Mouse (Mus musculus) kidney, embryonic 15.5 days (tissue): ENCODE results near the gene Mylk4. TPM values are rescaled to one million over a fixed set of nuclear protein-coding genes. Genes with fewer than 3 reads are reported as not detected.

Source experiments
- ATAC-seq: fragments of 200-750 bp; cut with Nextera tagmentation; replicated peaks from 2 replicates; pipeline ENCODE4 v1.8.0; 2017; ENCODE audit warnings: moderate TSS enrichment; ENCODE audit not compliant: low FRiP score
- H3K27ac ChIP-seq: fragments of 300-500 bp; sonication (generic); 2 replicates; pipeline ENCODE4 v1.5.1; 2015; ENCODE audit warnings: mild to moderate bottlenecking, inconsistent platforms
- H3K27me3 ChIP-seq: fragments of 300-500 bp; sonication (generic); 2 replicates; pipeline ENCODE4 v1.6.1; 2015; ENCODE audit warnings: inconsistent platforms
- H3K36me3 ChIP-seq: fragments of 300-500 bp; sonication (generic); 2 replicates; pipeline ENCODE4 v1.6.1; 2015; ENCODE audit warnings: inconsistent platforms
- H3K4me1 ChIP-seq: fragments of 300-500 bp; sonication (generic); 2 replicates; pipeline ENCODE4 v1.6.1; 2015; ENCODE audit warnings: inconsistent platforms
- H3K4me2 ChIP-seq: fragments of 300-500 bp; sonication (generic); 2 replicates; pipeline ENCODE4 v1.6.1; 2015; ENCODE audit warnings: moderate library complexity, mild to moderate bottlenecking, inconsistent platforms
- H3K4me3 ChIP-seq: fragments of 300-500 bp; sonication (generic); replicated peaks from 2 replicates; pipeline ENCODE4 v1.5.1; 2015; ENCODE audit warnings: mild to moderate bottlenecking, inconsistent platforms
- H3K9ac ChIP-seq: fragments of 300-500 bp; sonication (generic); 2 replicates; pipeline ENCODE4 v1.6.1; 2015; ENCODE audit warnings: mild to moderate bottlenecking, inconsistent platforms
- H3K9me3 ChIP-seq: fragments of 300-500 bp; sonication (generic); replicated peaks from 2 replicates; pipeline ENCODE4 v1.6.1; 2016; ENCODE audit warnings: inconsistent platforms
- WGBS: fragments of 180-500 bp; shearing (Covaris S2); methylation state at CpG from one replicate; pipeline ENCODE4 v1.1.7; 2015; ENCODE audit warnings: mixed read lengths; 5-methylcytosine and 5-hydroxymethylcytosine counted together
- polyA plus RNA-seq: library from polyadenylated mRNA; unstranded; fragments of >200 nt; fragmentation: Nextera tagmentation; extraction: Ambion mirVana; gene quantifications from 2 replicates; pipeline ENCODE4 v1.2.1, GENCODE M21; 2015

Gene Mylk4
- polyA plus RNA-seq, 1 experiment from 2014 or later: 0.64 TPM

GRCm38 (mm10) chr13:32787584-32787983 is 3.8 kb upstream of the Mylk4 start:
- no peak for ATAC-seq

DNA sequence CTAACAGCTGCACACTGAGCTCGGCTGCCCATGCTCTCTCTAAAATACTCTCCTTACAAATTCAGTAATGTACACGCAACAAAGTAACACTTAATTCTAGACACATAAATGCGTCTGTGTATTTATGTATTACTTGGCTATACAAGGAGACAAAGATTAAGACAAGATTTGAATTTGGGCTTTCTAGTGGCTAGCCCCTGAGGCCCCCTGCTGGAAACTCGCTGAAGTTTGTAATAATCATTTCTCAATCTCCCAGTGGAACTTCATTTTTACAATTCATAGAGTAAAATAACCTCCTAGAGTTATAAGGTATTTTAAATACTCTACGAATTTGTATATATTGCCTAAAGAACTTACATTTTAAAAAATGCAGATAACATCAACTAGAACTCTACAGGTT is 699 bp downstream of the Mylk4 start:
- no peak for ATAC-seq
- Histone ChIP-seq H3K9me3 (no peaks in the 10 kb centered on the region), H3K27me3 (no peaks in the 10 kb centered on the region), H3K4me1 (no peaks in the 10 kb centered on the region), H3K36me3 (no peaks in the 10 kb centered on the region), H3K9ac (no peak overlapping the region), H3K4me3 (no peak overlapping the region), H3K4me2 (no peak overlapping the region), H3K27ac (no peak overlapping the region)
- 62% methylated on average over 5 of the region's 5 CpGs for WGBS

More at GRCm38 (mm10) chr13:32787584-32787983, 3.8 kb upstream of the Mylk4 start:
- Histone ChIP-seq H3K9me3 (no peaks in the 10 kb centered on the region), H3K36me3 (no peaks in the 10 kb centered on the region), H3K9ac (no peak overlapping the region), H3K27ac (no peak overlapping the region), H3K4me1 (no peaks in the 10 kb centered on the region), H3K27me3 (no peaks in the 10 kb centered on the region), H3K4me2 (no peak overlapping the region), H3K4me3 (no peak overlapping the region)
- WGBS: 67% methylated on average over 2 of the region's 2 CpGs

DNA sequence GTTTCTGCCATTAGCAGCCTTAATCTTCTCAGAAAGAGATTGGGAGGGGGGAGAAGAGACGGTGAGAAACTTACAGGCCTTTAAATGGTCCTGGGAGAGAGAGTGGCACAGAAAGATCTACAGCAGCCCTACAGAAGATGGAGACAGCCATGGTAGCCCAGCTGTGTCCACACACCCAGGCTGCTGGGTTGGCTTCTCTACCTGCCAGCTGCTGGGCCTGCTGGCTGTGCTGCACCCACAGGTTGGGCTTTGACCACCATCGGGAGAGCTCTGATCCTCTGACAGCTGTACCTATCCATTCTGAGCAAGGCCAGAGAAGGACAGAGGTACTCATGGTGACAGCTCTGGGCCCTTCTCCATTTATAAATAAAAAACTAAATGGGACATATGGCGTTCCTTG is 4.9 kb downstream of the Mylk4 start:
- no peaks in the 10 kb centered on the region for H3K36me3 ChIP-seq
- H3K4me2 ChIP-seq: no peak overlapping the region
- no peaks in the 10 kb centered on the region for H3K9me3 ChIP-seq
- H3K27me3 ChIP-seq: no peaks in the 10 kb centered on the region
- no peak overlapping the region for H3K4me3 ChIP-seq
- H3K27ac ChIP-seq: no peak overlapping the region
- 63% methylated on average over 3 of the region's 3 CpGs for WGBS
- no peak for ATAC-seq
- no peak overlapping the region for H3K9ac ChIP-seq
- no peaks in the 10 kb centered on the region for H3K4me1 ChIP-seq

DNA sequence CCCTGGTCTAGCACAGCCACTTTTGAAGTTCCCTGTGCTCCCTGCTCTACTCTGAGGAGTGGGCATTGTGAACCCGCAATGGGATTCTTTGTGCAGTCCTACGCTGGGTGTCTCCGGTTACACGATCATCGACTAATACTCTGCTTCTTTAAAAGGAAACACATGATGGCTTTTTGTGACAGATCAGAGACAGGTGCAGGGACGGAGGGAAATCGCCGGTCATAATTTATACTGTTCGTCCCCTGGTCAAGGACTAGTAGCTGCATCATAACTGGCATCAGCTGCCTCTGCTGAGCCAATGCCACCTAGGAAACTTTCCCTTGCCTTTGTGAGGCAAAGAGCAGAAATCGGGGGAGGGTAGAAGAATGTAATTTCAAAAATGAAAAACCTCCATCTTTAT is 7.4 kb downstream of the Mylk4 start:
- Histone ChIP-seq H3K9ac (no peak overlapping the region), H3K4me3 (no peak overlapping the region), H3K27me3 (no peaks in the 10 kb centered on the region), H3K9me3 (no peaks in the 10 kb centered on the region), H3K4me1 (no peaks in the 10 kb centered on the region), H3K36me3 (no peaks in the 10 kb centered on the region), H3K27ac (no peak overlapping the region), H3K4me2 (no peak overlapping the region)
- WGBS: 79% methylated on average over 10 of the region's 10 CpGs
- no peak for ATAC-seq

- no peak overlapping the region for H3K9ac ChIP-seq
- no peak overlapping the region for H3K27ac ChIP-seq
- H3K36me3 ChIP-seq: no peaks in the 10 kb centered on the region
- H3K4me1 ChIP-seq: no peaks in the 10 kb centered on the region
- no peaks in the 10 kb centered on the region for H3K27me3 ChIP-seq
- 83% methylated on average over 9 of the region's 9 CpGs for WGBS
- no peak overlapping the region for H3K4me2 ChIP-seq
- no peak overlapping the region for H3K4me3 ChIP-seq
- no peaks in the 10 kb centered on the region for H3K9me3 ChIP-seq
- ATAC-seq: no peak
Measured at GRCm38 (mm10) chr13:32775889-32776288, 7.9 kb downstream of the Mylk4 start.

- H3K4me2 ChIP-seq: no peak overlapping the region
- no peaks in the 10 kb centered on the region for H3K36me3 ChIP-seq
- 14% methylated on average over 3 of the region's 3 CpGs for WGBS
- H3K9me3 ChIP-seq: no peaks in the 10 kb centered on the region
- no peak for ATAC-seq
- 0 out of 2 replicates have a peak overlapping the region, but pooled peaks have one; percentile 18 for H3K27ac ChIP-seq
- H3K27me3 ChIP-seq: no peaks in the 10 kb centered on the region
- no peak overlapping the region for H3K4me3 ChIP-seq
- no peaks in the 10 kb centered on the region for H3K4me1 ChIP-seq
- H3K9ac ChIP-seq: no peak overlapping the region
Measured at GRCm38 (mm10) chr13:32769960-32770359, 13.8 kb downstream of the Mylk4 start.

GRCm38 (mm10) chr13:32768104-32768503 is 15.7 kb downstream of the Mylk4 start:
- no peak overlapping the region for H3K27ac ChIP-seq
- H3K4me1 ChIP-seq: no peaks in the 10 kb centered on the region
- ATAC-seq: no peak
- no peaks in the 10 kb centered on the region for H3K27me3 ChIP-seq
- no peaks in the 10 kb centered on the region for H3K36me3 ChIP-seq
- H3K9ac ChIP-seq: no peak overlapping the region
- 15% methylated on average over 4 of the region's 4 CpGs for WGBS
- H3K9me3 ChIP-seq: no peaks in the 10 kb centered on the region
- no peak overlapping the region for H3K4me2 ChIP-seq
- H3K4me3 ChIP-seq: no peak overlapping the region

DNA sequence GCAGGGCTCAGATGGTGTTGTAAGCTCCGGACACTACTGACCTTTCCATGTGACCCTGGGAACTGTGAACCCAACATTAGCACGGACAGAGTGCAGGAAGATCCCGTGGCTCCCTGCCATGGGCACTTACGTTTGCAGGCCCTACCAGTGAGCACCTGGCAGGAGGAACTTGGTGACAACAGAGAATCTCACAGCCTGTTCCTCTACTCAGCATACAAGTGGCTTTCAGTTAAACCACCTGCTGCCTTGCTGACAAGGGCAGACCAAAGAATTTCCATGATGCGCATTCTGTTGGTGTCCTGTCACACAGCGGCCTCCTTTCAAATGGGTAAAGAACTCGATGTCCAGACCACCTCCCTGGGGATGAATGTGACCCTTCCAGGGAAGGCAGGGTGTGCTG is 19.3 kb downstream of the Mylk4 start:
- Histone ChIP-seq H3K27me3 (no peaks in the 10 kb centered on the region), H3K9ac (no peak overlapping the region), H3K4me2 (no peak overlapping the region), H3K27ac (no peak overlapping the region), H3K9me3 (no peaks in the 10 kb centered on the region), H3K4me1 (no peaks in the 10 kb centered on the region), H3K36me3 (no peaks in the 10 kb centered on the region), H3K4me3 (no peak overlapping the region)
- ATAC-seq: no peak
- WGBS: 38% methylated on average over 7 of the region's 7 CpGs

- H3K27ac ChIP-seq: no peak overlapping the region
- no peaks in the 10 kb centered on the region for H3K27me3 ChIP-seq
- no peak overlapping the region for H3K4me3 ChIP-seq
- WGBS: 79% methylated on average over 3 of the region's 3 CpGs
- no peaks in the 10 kb centered on the region for H3K9me3 ChIP-seq
- no peak overlapping the region for H3K9ac ChIP-seq
- H3K4me1 ChIP-seq: no peaks in the 10 kb centered on the region
- no peak for ATAC-seq
- no peak overlapping the region for H3K4me2 ChIP-seq
- no peaks in the 10 kb centered on the region for H3K36me3 ChIP-seq
Measured at GRCm38 (mm10) chr13:32763141-32763540, 20.6 kb downstream of the Mylk4 start.

DNA sequence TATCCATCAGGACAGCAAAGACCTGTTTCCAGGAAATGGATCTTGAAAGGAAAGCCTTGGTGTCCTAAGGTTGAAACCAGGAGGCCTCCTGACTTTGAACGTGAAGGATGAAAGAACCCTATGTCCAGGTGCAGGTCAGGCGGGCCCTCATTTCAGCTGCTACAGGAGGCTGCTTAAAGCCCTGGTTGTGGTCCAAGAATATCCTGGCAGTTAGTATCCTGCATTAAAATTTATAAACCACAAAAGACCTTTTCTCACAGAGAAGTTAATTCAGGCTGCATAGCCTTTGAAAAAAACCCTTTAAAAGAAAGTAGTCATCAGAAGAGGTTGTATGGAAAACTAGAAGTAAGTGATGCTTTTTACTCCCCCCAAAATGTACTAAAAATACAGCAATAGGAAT is 23.0 kb downstream of the Mylk4 start:
- WGBS: 66% methylated on average over 2 of the region's 2 CpGs
- Histone ChIP-seq H3K36me3 (no peaks in the 10 kb centered on the region), H3K4me1 (no peaks in the 10 kb centered on the region), H3K27me3 (no peaks in the 10 kb centered on the region), H3K9ac (no peak overlapping the region), H3K4me3 (no peak overlapping the region), H3K27ac (no peak overlapping the region), H3K9me3 (no peaks in the 10 kb centered on the region), H3K4me2 (no peak overlapping the region)
- no peak for ATAC-seq

GRCm38 (mm10) chr13:32759036-32759435 is 24.7 kb downstream of the Mylk4 start:
- H3K4me2 ChIP-seq: no peak overlapping the region

GRCm38 (mm10) chr13:32752066-32752657 is 31.6 kb downstream of the Mylk4 start:
- H3K27me3 ChIP-seq: no peaks in the 10 kb centered on the region
- 4% methylated on average over 4 of the region's 4 CpGs for WGBS
- ATAC-seq: peak; percentile 90
- H3K9me3 ChIP-seq: no peaks in the 10 kb centered on the region
- H3K4me3 ChIP-seq: no peak overlapping the region
- peak overlapping the region; percentile 83 for H3K27ac ChIP-seq
- H3K36me3 ChIP-seq: no peaks in the 10 kb centered on the region
- peaks cover 15% of the 10 kb centered on the region for H3K4me1 ChIP-seq
- H3K4me2 ChIP-seq: peak overlapping the region; percentile 11; the same call in 1 of the 2 replicates
- no peak overlapping the region for H3K9ac ChIP-seq

More at GRCm38 (mm10) chr13:32759036-32759435, 24.7 kb downstream of the Mylk4 start:
- no peak overlapping the region for H3K9ac ChIP-seq
- H3K4me3 ChIP-seq: no peak overlapping the region
- no peak overlapping the region for H3K27ac ChIP-seq
- no peaks in the 10 kb centered on the region for H3K36me3 ChIP-seq
- H3K4me1 ChIP-seq: no peaks in the 10 kb centered on the region
- no peaks in the 10 kb centered on the region for H3K27me3 ChIP-seq
- no peak for ATAC-seq
- no peaks in the 10 kb centered on the region for H3K9me3 ChIP-seq
- 40% methylated on average over 4 of the region's 4 CpGs for WGBS

- Histone ChIP-seq H3K4me1 (peaks cover 15% of the 10 kb centered on the region), H3K9me3 (no peaks in the 10 kb centered on the region), H3K4me2 (no peak overlapping the region), H3K9ac (no peak overlapping the region), H3K27ac (no peak overlapping the region), H3K4me3 (no peak overlapping the region), H3K27me3 (no peaks in the 10 kb centered on the region), H3K36me3 (no peaks in the 10 kb centered on the region)
- 90% methylated on average over 1 of the region's 1 CpGs for WGBS
- no peak for ATAC-seq
Measured at GRCm38 (mm10) chr13:32750507-32750906, 33.2 kb downstream of the Mylk4 start.
